Mouse (Mus musculus): ENCODE data around the gene Nek5. TPM values are rescaled to one million over a fixed set of nuclear protein-coding genes. Genes with fewer than 3 reads are reported as not detected.

Nek5 gene
- polyA plus RNA-seq, 1 experiment from 2014 or later, result 0.08 TPM

GRCm38 (mm10) chr8:22039468-22040152 lies 85.2 kb downstream of the Nek5 start:
- WGBS, result 16% methylated on average over 15 of the region's 15 CpGs
- Histone ChIP-seq H3K36me3 (no peaks in the 10 kb centered on the region), H3K27ac (no peak overlapping the region), H3K9ac (no peak overlapping the region), H3K9me3 (no peaks in the 10 kb centered on the region), H3K4me1 (no peaks in the 10 kb centered on the region), H3K27me3 (peaks cover 17% of the 10 kb centered on the region), H3K4me3 (no peak overlapping the region), H3K4me2 (replicated peaks) (peak overlapping the region; percentile 23)
- ATAC-seq (ENCODE audit: low FRiP score, low read depth), result no peak

- 79% methylated on average over 7 of the region's 7 CpGs for WGBS
- Histone ChIP-seq H3K4me3 (no peak overlapping the region), H3K27me3 (peaks cover 17% of the 10 kb centered on the region), H3K36me3 (no peaks in the 10 kb centered on the region), H3K9me3 (no peaks in the 10 kb centered on the region), H3K27ac (no peak overlapping the region), H3K4me1 (no peaks in the 10 kb centered on the region), H3K9ac (no peak overlapping the region), H3K4me2 (replicated peaks) (no peak overlapping the region)
- no peak for ATAC-seq (ENCODE audit: low FRiP score, low read depth)
Measured at GRCm38 (mm10) chr8:22037022-22037421, 87.8 kb downstream of the Nek5 start.

GRCm38 (mm10) chr8:22036137-22036536 lies 88.7 kb downstream of the Nek5 start:
- H3K27me3 ChIP-seq, result peaks cover 17% of the 10 kb centered on the region
- 91% methylated on average over 9 of the region's 9 CpGs for WGBS
- no peaks in the 10 kb centered on the region for H3K36me3 ChIP-seq
- H3K4me2 ChIP-seq (replicated peaks), result no peak overlapping the region
- H3K4me1 ChIP-seq, result no peaks in the 10 kb centered on the region
- H3K9ac ChIP-seq, result no peak overlapping the region
- no peaks in the 10 kb centered on the region for H3K9me3 ChIP-seq
- ATAC-seq (ENCODE audit: low FRiP score, low read depth), result no peak
- no peak overlapping the region for H3K4me3 ChIP-seq
- H3K27ac ChIP-seq, result no peak overlapping the region

GRCm38 (mm10) chr8:22030990-22031389 lies 93.9 kb downstream of the Nek5 start:
- no peak overlapping the region for H3K4me3 ChIP-seq
- H3K27ac ChIP-seq, result no peak overlapping the region
- 85% methylated on average over 3 of the region's 3 CpGs for WGBS
- no peak for ATAC-seq (ENCODE audit: low FRiP score, low read depth)
- no peaks in the 10 kb centered on the region for H3K27me3 ChIP-seq
- no peaks in the 10 kb centered on the region for H3K36me3 ChIP-seq
- H3K4me2 ChIP-seq (replicated peaks), result no peak overlapping the region
- H3K9ac ChIP-seq, result no peak overlapping the region
- H3K4me1 ChIP-seq, result no peaks in the 10 kb centered on the region
- H3K9me3 ChIP-seq, result no peaks in the 10 kb centered on the region

- WGBS, result 85% methylated on average over 3 of the region's 3 CpGs
- H3K4me2 ChIP-seq (replicated peaks), result no peak overlapping the region
- ATAC-seq (ENCODE audit: low FRiP score, low read depth), result no peak
Measured at GRCm38 (mm10) chr8:22028973-22029372, 95.9 kb downstream of the Nek5 start.

GRCm38 (mm10) chr8:22025241-22025640 lies 99.6 kb downstream of the Nek5 start:
- H3K4me2 ChIP-seq (replicated peaks), result no peak overlapping the region
- H3K9me3 ChIP-seq, result no peaks in the 10 kb centered on the region
- no peaks in the 10 kb centered on the region for H3K4me1 ChIP-seq
- WGBS, result 74% methylated on average over 4 of the region's 4 CpGs
- H3K27ac ChIP-seq, result no peak overlapping the region
- no peak overlapping the region for H3K4me3 ChIP-seq
- no peaks in the 10 kb centered on the region for H3K27me3 ChIP-seq
- H3K9ac ChIP-seq, result no peak overlapping the region
- ATAC-seq (ENCODE audit: low FRiP score, low read depth), result no peak
- H3K36me3 ChIP-seq, result no peaks in the 10 kb centered on the region

More at GRCm38 (mm10) chr8:22028973-22029372, 95.9 kb downstream of the Nek5 start:
- H3K9ac ChIP-seq, result no peak overlapping the region
- no peak overlapping the region for H3K27ac ChIP-seq
- H3K36me3 ChIP-seq, result no peaks in the 10 kb centered on the region
- no peaks in the 10 kb centered on the region for H3K27me3 ChIP-seq
- no peaks in the 10 kb centered on the region for H3K9me3 ChIP-seq
- no peaks in the 10 kb centered on the region for H3K4me1 ChIP-seq
- H3K4me3 ChIP-seq, result no peak overlapping the region

Other genes starting within 250 kb of the Nek5 start
- gene Defb9, start 239.6 kb downstream of the Nek5 start, polyA plus RNA-seq (2015; fragmentation: Nextera tagmentation; extraction: Ambion mirVana), result not detected in 2 replicates
- not detected in 2 replicates for gene Defb11, start 218.6 kb downstream of the Nek5 start, polyA plus RNA-seq (2015; fragmentation: Nextera tagmentation; extraction: Ambion mirVana)
- gene Defb15, start 192.3 kb downstream of the Nek5 start, polyA plus RNA-seq (2015; fragmentation: Nextera tagmentation; extraction: Ambion mirVana), result not detected in 2 replicates
- not detected in 2 replicates for gene Defb35, start 186.7 kb downstream of the Nek5 start, polyA plus RNA-seq (2015; fragmentation: Nextera tagmentation; extraction: Ambion mirVana)
- not detected in 2 replicates for gene Defb13, start 178.3 kb downstream of the Nek5 start, polyA plus RNA-seq (2015; fragmentation: Nextera tagmentation; extraction: Ambion mirVana)
- gene Fam90a1a, start 166.3 kb downstream of the Nek5 start, polyA plus RNA-seq (2015; fragmentation: Nextera tagmentation; extraction: Ambion mirVana), result not detected in 2 replicates
- not detected in 2 replicates for gene Ccdc70, start 155.3 kb downstream of the Nek5 start, polyA plus RNA-seq (2015; fragmentation: Nextera tagmentation; extraction: Ambion mirVana)
- 0.65 and 0.83 TPM in 2 replicates for gene Atp7b, start 64.7 kb downstream of the Nek5 start, polyA plus RNA-seq (2015; fragmentation: Nextera tagmentation; extraction: Ambion mirVana)
- gene Alg11, start 64.3 kb downstream of the Nek5 start, polyA plus RNA-seq (2015; fragmentation: Nextera tagmentation; extraction: Ambion mirVana), result 47.2 and 48.7 TPM in 2 replicates
- gene Nek3, start 41.4 kb upstream of the Nek5 start, polyA plus RNA-seq (2015; fragmentation: Nextera tagmentation; extraction: Ambion mirVana), result 5.7 and 6.0 TPM in 2 replicates
- gene Ckap2, start 60.8 kb upstream of the Nek5 start, polyA plus RNA-seq (2015; fragmentation: Nextera tagmentation; extraction: Ambion mirVana), result 44.0 and 45.1 TPM in 2 replicates
- gene Vps36, start 67.8 kb upstream of the Nek5 start, polyA plus RNA-seq (2015; fragmentation: Nextera tagmentation; extraction: Ambion mirVana), result 35.0 and 37.9 TPM in 2 replicates
- gene Thsd1, start 102.3 kb upstream of the Nek5 start, polyA plus RNA-seq (2015; fragmentation: Nextera tagmentation; extraction: Ambion mirVana), result 9.7 and 12.1 TPM in 2 replicates
- not detected in 2 replicates for gene Tpte, start 158.4 kb upstream of the Nek5 start, polyA plus RNA-seq (2015; fragmentation: Nextera tagmentation; extraction: Ambion mirVana)